Mouse (Mus musculus) c-Kit-positive CD71-negative TER-119-negative erythroid progenitor cells, embryonic 14.5 days (primary cell): ENCODE measurements around the gene Cd247.
A peak's percentile ranks its signal among the peaks of the same experiment; 100 is the strongest.
"Not testable (repeated sequence)": the region's sequence is repeated elsewhere in the genome, so short reads cannot be mapped to it uniquely, and the experiment has no call there.

Experiments
- DNase-seq: peaks from one replicate; pipeline ENCODE4 v3.0.0-alpha.2; 2013; ENCODE audit warnings: low read depth

Gene Cd247

DNA sequence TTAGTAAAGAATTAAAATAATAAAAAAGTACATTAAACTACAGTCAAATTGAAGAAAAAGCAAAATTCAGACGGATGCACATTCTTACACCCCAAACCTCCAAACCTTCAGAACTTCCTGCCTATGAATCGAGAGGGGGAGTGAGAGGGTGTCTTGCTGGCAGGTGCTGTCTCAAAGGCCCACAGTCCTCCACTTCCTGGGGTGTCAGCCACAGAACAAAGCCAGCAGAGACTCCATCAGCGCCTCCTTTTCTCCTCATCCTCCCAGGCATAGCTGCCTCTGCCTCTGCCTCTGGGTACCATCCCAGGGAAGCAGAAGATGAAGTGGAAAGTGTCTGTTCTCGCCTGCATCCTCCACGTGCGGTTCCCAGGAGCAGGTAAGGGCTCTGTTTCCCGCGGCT, at the start of gene Cd247:
TSS of gene Cd247 (plus strand) at position 171 of the 400 bp plus-strand sequence.
- DNase-seq = no peak

GRCm38 (mm10) chr1:165738985-165739384, 49.5 kb upstream of the Cd247 start:
- DNase-seq = no peak

DNA sequence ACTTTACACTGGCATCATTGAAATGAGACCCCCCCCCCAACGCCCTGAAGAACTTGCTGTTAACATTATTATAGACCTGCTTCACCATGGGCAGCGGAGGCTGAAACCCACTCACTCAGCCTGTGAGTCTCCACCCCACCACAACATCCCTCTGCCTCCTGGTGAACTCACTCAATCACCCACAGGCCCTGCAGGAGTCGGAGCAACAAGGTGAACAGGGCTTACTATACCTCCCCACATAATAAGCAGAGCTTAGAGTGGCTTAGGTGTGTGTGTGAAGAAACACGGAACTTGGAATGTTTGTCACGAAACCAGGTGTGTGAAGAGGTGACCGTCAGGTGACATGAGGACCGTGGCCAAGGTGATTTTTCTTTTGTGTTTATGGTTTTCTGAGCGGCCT, 46.5 kb upstream of the Cd247 start:
- DNase-seq = no peak

GRCm38 (mm10) chr1:165748053-165748452, 40.4 kb upstream of the Cd247 start:
- DNase-seq = no peak

GRCm38 (mm10) chr1:165751142-165751541, 37.3 kb upstream of the Cd247 start:
- DNase-seq = no peak

- no peak for DNase-seq
Measured at GRCm38 (mm10) chr1:165751838-165752237, 36.6 kb upstream of the Cd247 start.

- DNase-seq = no peak
Measured at GRCm38 (mm10) chr1:165754205-165754604, 34.3 kb upstream of the Cd247 start.

- DNase-seq = no peak
Measured at GRCm38 (mm10) chr1:165755194-165755593, 33.3 kb upstream of the Cd247 start.

- no peak for DNase-seq
Measured at GRCm38 (mm10) chr1:165761522-165762305, 26.8 kb upstream of the Cd247 start.

- DNase-seq = not testable (repeated sequence)
Measured at GRCm38 (mm10) chr1:165762498-165762897, 26.0 kb upstream of the Cd247 start.

- DNase-seq = no peak
Measured at GRCm38 (mm10) chr1:165762914-165763634, 25.4 kb upstream of the Cd247 start.

DNA sequence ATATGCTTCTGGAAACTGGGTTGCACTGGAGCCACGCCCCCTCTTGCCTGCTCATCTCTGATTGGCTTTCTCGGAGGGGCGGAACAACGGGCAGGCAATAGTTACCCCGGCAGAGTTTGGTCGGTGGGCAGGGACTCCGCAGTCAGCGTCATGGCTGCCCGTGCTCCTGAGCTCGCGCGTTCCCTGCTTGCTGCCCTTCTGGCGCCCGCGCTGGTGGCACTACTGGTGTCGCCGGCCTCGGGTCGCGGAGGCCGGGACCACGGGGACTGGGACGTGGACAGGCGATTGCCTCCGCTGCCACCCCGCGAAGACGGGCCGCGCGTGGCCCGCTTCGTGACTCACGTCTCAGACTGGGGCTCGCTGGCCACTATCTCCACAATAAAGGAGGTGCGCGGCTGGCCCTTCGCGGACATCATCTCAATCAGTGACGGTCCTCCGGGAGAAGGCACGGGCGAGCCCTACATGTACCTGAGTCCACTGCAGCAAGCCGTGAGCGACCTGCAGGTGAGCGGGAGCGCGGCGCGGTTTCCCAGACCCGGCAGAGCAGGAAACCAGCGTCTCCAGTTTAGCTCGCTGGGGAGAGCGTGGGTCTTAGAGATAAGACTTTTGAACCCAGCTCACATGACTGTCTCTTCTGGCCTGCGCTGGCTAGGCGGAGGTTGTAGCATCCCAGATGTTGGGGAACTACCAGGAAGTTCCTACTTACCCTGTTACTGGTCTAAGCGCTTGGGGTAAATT, 24.7 kb upstream of the Cd247 start, which contains the start of gene Creg1:
TSS of gene Creg1 (plus strand) at position 112 of the 738 bp plus-strand sequence.
- DNase-seq = peak; percentile 88

DNA sequence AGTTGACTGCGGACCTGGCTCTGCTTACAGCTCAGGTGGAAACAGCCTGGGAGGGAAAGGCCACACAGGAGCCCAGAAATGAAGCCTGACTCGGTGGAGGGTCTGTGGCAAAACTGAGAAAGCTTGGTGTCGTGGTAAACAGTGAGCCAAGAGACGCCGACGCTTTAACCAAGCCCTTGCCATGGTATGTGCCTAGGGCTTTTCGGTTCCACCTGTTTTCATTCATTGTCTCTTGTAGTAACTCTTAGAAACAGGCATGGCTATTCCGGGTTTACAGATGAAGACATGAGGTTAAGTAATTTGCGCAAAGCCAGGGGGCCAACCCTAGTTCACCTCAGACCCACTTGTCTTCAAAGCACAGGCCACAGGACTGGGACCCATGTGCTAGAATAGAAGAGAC, 23.9 kb upstream of the Cd247 start:
- no peak for DNase-seq

GRCm38 (mm10) chr1:165765041-165765440, 23.4 kb upstream of the Cd247 start:
- DNase-seq = no peak

DNA sequence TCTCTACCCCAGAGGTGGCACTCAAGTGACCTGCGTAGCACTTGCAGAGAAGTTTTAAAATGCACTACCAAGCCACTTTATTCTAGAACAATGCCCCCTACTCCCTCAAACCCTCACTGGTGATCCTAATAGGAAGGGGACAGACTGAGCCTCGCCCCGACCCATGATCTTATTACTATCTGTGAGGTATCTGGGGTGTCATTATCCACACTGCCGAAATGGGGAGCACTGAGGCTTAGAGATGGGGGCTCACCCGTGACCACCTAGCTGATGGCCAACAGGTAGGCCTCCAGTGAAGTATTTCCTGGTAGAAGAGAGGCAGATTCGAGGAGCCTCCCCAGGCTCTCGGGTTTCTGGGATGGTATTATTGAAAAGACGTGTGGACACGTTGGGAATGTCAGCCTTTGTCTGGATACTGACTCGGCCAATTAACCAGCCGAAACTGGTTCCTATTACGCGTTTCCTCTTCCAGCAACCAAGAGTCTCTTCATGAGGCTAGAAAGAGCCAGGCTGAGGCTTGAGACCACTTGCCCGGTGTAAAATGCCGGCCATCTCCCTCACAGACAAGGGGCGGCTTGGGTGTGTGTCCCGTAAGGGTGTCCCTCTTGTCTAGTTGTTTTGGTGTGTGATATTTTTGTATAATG, 22.7 kb upstream of the Cd247 start:
- DNase-seq = no peak

- no peak for DNase-seq
Measured at GRCm38 (mm10) chr1:165766295-165766890, 22.1 kb upstream of the Cd247 start.

GRCm38 (mm10) chr1:165768894-165769512, 19.5 kb upstream of the Cd247 start:
- DNase-seq = no peak

- no peak for DNase-seq
Measured at GRCm38 (mm10) chr1:165770181-165770759, 18.2 kb upstream of the Cd247 start.

- peak; percentile 82 for DNase-seq
Measured at GRCm38 (mm10) chr1:165771491-165771897, 17.0 kb upstream of the Cd247 start.

DNA sequence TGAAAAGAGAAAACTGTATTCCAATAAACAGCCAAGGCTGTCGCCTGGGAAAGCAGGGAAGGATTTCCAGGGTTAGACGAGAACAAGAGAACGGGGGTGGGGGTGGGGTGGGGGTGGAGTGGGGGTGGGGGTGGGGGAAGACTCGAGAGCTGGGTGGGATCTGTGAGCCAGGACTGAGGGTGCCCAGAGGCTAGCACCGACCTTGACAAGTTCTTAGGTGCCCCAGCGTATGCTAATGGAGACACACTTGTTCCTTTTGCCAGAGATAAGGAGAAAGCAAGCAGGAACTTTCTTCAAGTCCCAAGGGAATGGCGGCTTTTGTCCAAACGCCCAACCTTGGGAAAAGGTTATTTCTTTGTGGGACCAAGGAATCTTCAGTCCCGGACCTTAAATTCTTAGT, 16.5 kb upstream of the Cd247 start:
- no peak for DNase-seq
